Mouse (Mus musculus): ENCODE data around the gene Art1. TPM values are rescaled to one million over a fixed set of nuclear protein-coding genes. Genes with fewer than 3 reads are reported as not detected.

Art1 gene
- polyA plus RNA-seq, 1 experiment: 0.99 TPM

- Histone ChIP-seq H3K9me3 (replicated peaks; ENCODE audit: control insufficient read depth, insufficient read depth, low read length, poor library complexity, severe bottlenecking) (no peaks in the 10 kb centered on the region), H3K27ac (ENCODE audit: insufficient read depth, low read length) (no peak overlapping the region), H3K4me1 (ENCODE audit: control insufficient read depth, insufficient read depth, low read length) (no peaks in the 10 kb centered on the region), H3K27me3 (ENCODE audit: control insufficient read depth, insufficient read depth, low read length, poor library complexity, severe bottlenecking) (no peaks in the 10 kb centered on the region), H3K9ac (ENCODE audit: low read depth, poor library complexity, severe bottlenecking) (no peak overlapping the region), H3K36me3 (ENCODE audit: control insufficient read depth, insufficient read depth, low read length, poor library complexity, severe bottlenecking) (peaks cover 12% of the 10 kb centered on the region), H3K4me3 (ENCODE audit: low read depth, low read length) (no peak overlapping the region)
- TF ChIP-seq EP300 (IDR thresholded peaks at IDR 0.05; ENCODE audit: insufficient read depth, low read depth, low read length): no peak
- TF ChIP-seq POLR2A (IDR thresholded peaks at IDR 0.05; ENCODE audit: insufficient read depth, low read length): no peak
- no peak for TF ChIP-seq CTCF (IDR thresholded peaks at IDR 0.05; ENCODE audit: low read depth, low read length)
These were observed 17.4 kb upstream of the Art1 start for GRCm38 (mm10) chr7:102084041-102084696.

GRCm38 (mm10) chr7:102087336-102087735 is 14.2 kb upstream of the Art1 start:
- no peaks in the 10 kb centered on the region for H3K27me3 ChIP-seq (ENCODE audit: control insufficient read depth, insufficient read depth, low read length, poor library complexity, severe bottlenecking)
- H3K27ac ChIP-seq (ENCODE audit: insufficient read depth, low read length): no peak overlapping the region
- H3K36me3 ChIP-seq (ENCODE audit: control insufficient read depth, insufficient read depth, low read length, poor library complexity, severe bottlenecking): no peaks in the 10 kb centered on the region
- no peaks in the 10 kb centered on the region for H3K9me3 ChIP-seq (replicated peaks; ENCODE audit: control insufficient read depth, insufficient read depth, low read length, poor library complexity, severe bottlenecking)
- no peak for TF ChIP-seq EP300 (IDR thresholded peaks at IDR 0.05; ENCODE audit: insufficient read depth, low read depth, low read length)
- TF ChIP-seq CTCF (IDR thresholded peaks at IDR 0.05; ENCODE audit: low read depth, low read length): no peak
- no peak for TF ChIP-seq POLR2A (IDR thresholded peaks at IDR 0.05; ENCODE audit: insufficient read depth, low read length)
- no peaks in the 10 kb centered on the region for H3K4me1 ChIP-seq (ENCODE audit: control insufficient read depth, insufficient read depth, low read length)
- H3K4me3 ChIP-seq (ENCODE audit: low read depth, low read length): no peak overlapping the region
- H3K9ac ChIP-seq (ENCODE audit: low read depth, poor library complexity, severe bottlenecking): no peak overlapping the region

DNA sequence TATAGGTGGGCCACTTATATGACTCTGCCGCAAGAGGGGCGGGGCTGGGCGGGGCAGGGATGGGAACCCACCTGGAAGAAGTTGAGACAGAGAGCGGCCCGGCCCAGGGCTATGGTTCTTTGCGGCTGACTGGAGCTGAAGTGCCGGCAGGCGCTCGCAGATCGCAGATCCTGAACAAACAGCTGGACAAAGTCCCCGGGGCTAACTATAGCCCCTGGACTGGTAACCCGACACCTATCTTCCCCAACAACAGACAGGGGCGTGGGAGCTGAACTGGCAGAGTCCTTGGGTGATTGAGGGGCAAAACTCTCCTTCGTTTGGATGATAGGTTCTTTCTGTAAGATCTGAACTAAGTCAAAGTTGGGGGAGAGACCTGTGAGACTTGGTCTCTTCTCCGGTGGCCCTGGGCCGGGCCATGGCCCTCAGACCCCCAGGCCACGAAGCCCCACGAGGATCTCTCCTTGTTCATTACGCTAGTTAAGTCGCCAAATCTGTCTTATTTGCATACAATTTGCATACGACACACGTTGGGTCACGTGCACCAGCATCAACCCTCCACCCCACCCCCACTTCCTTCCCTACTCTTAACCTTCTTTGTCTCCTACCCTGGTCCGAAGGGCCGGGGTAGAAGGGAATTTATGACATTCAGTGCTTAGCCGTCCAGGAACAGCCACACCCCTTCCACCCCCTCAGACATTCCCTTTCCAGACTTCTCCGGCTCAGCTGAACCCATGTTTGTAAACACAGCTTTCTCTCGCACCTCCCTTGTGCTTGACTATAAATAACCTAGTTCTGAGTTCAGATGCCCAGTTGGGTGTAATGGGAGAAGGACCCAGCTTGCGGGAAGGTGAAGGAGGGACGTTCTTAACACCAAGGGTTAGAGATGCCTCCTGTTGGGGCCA is 1.5 kb upstream of the Art1 start:
- Histone ChIP-seq H3K4me1 (ENCODE audit: control insufficient read depth, insufficient read depth, low read length) (peaks cover 9% of the 10 kb centered on the region), H3K27ac (ENCODE audit: insufficient read depth, low read length) (peak overlapping the region; percentile 82), H3K27me3 (ENCODE audit: control insufficient read depth, insufficient read depth, low read length, poor library complexity, severe bottlenecking) (no peaks in the 10 kb centered on the region), H3K36me3 (ENCODE audit: control insufficient read depth, insufficient read depth, low read length, poor library complexity, severe bottlenecking) (no peaks in the 10 kb centered on the region), H3K9ac (ENCODE audit: low read depth, poor library complexity, severe bottlenecking) (0 out of 2 replicates have a peak overlapping the region, but pooled peaks have one; percentile 2), H3K4me3 (ENCODE audit: low read depth, low read length) (peak overlapping the region; percentile 24), H3K9me3 (replicated peaks; ENCODE audit: control insufficient read depth, insufficient read depth, low read length, poor library complexity, severe bottlenecking) (no peaks in the 10 kb centered on the region)
- TF ChIP-seq EP300 (IDR thresholded peaks at IDR 0.05; ENCODE audit: insufficient read depth, low read depth, low read length) (peak; percentile 72), CTCF (IDR thresholded peaks at IDR 0.05; ENCODE audit: low read depth, low read length) (no peak), POLR2A (IDR thresholded peaks at IDR 0.05; ENCODE audit: insufficient read depth, low read length) (no peak)

DNA sequence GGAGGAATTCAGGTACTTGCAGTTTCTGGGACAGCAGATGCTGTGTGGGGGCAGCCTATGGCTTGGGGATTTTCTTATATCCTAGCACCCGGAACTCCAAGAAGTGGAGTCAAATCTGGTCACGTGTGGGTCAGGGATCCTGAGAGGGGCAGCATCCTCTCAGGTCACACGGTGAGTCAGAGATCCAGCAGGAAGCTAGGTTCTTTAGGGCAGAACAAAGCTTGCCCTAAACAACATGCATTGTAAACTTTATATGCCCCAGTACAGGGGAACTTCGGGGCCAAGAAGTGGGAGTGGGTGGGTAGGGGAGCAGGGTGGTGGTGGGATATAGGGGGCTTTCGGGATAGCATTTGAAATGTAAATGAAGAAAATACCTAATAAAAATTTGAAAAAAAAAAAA is 675 bp upstream of the Art1 start:
- Histone ChIP-seq H3K9ac (ENCODE audit: low read depth, poor library complexity, severe bottlenecking) (no peak overlapping the region), H3K27me3 (ENCODE audit: control insufficient read depth, insufficient read depth, low read length, poor library complexity, severe bottlenecking) (no peaks in the 10 kb centered on the region), H3K36me3 (ENCODE audit: control insufficient read depth, insufficient read depth, low read length, poor library complexity, severe bottlenecking) (no peaks in the 10 kb centered on the region), H3K4me3 (ENCODE audit: low read depth, low read length) (no peak overlapping the region), H3K9me3 (replicated peaks; ENCODE audit: control insufficient read depth, insufficient read depth, low read length, poor library complexity, severe bottlenecking) (no peaks in the 10 kb centered on the region), H3K4me1 (ENCODE audit: control insufficient read depth, insufficient read depth, low read length) (peaks cover 9% of the 10 kb centered on the region), H3K27ac (ENCODE audit: insufficient read depth, low read length) (peak overlapping the region; percentile 82)
- no peak for TF ChIP-seq CTCF (IDR thresholded peaks at IDR 0.05; ENCODE audit: low read depth, low read length)

DNA sequence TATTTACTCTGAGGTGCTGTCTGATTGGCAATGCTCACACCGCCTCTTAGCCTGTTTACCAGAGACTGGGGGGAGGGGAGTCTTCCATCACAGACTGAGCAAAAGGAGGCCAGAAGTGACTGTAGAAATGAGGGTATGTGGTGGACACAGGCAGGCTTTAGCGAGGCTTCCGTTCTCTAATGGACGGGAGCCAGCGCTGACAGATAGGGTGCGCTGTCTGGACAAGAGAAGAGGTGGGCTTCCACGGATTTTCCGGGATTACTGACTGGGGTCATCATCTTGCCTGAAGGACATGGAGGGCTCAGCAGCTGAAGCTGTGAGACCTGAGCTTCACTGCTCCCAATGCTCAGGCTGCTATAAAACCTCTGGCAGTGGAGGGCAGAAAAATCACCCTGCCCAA is 698 bp downstream of the Art1 start:
- peaks cover 9% of the 10 kb centered on the region for H3K4me1 ChIP-seq (ENCODE audit: control insufficient read depth, insufficient read depth, low read length)
- H3K36me3 ChIP-seq (ENCODE audit: control insufficient read depth, insufficient read depth, low read length, poor library complexity, severe bottlenecking): no peaks in the 10 kb centered on the region
- 0 out of 2 replicates have a peak overlapping the region, but pooled peaks have one; percentile 3 for H3K27ac ChIP-seq (ENCODE audit: insufficient read depth, low read length)
- no peaks in the 10 kb centered on the region for H3K27me3 ChIP-seq (ENCODE audit: control insufficient read depth, insufficient read depth, low read length, poor library complexity, severe bottlenecking)
- no peaks in the 10 kb centered on the region for H3K9me3 ChIP-seq (replicated peaks; ENCODE audit: control insufficient read depth, insufficient read depth, low read length, poor library complexity, severe bottlenecking)
- H3K9ac ChIP-seq (ENCODE audit: low read depth, poor library complexity, severe bottlenecking): peak overlapping the region; percentile 14
- TF ChIP-seq CTCF (IDR thresholded peaks at IDR 0.05; ENCODE audit: low read depth, low read length) (peak; percentile 34), EP300 (IDR thresholded peaks at IDR 0.05; ENCODE audit: insufficient read depth, low read depth, low read length) (no peak)
- peak overlapping the region; percentile 58 for H3K4me3 ChIP-seq (ENCODE audit: low read depth, low read length)

DNA sequence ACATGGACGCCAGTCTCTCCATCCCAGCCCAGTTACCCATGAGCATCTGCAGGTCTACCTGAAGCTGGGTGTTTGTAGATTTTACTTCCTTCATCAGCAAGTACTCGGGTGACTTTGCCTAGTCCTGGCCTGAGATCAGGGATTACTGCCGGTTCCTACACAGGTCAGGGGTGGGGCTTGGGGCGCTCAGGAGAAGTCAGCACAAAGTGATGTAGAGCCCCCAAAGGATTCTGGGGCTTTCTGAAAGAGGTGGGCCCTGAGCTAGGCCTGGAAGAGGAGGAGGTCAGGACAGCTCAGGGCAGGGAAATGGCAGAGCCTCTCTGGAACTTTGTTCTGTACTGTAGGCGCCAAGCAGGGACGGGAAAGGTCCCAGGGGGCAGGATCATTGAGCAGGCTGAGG is 1.2 kb downstream of the Art1 start:
- TF ChIP-seq POLR2A (IDR thresholded peaks at IDR 0.05; ENCODE audit: insufficient read depth, low read length) (peak; percentile 38), CTCF (IDR thresholded peaks at IDR 0.05; ENCODE audit: low read depth, low read length) (no peak)
- H3K4me3 ChIP-seq (ENCODE audit: low read depth, low read length): peak overlapping the region; percentile 58
- peaks cover 9% of the 10 kb centered on the region for H3K4me1 ChIP-seq (ENCODE audit: control insufficient read depth, insufficient read depth, low read length)
- no peaks in the 10 kb centered on the region for H3K36me3 ChIP-seq (ENCODE audit: control insufficient read depth, insufficient read depth, low read length, poor library complexity, severe bottlenecking)
- no peaks in the 10 kb centered on the region for H3K9me3 ChIP-seq (replicated peaks; ENCODE audit: control insufficient read depth, insufficient read depth, low read length, poor library complexity, severe bottlenecking)
- H3K27ac ChIP-seq (ENCODE audit: insufficient read depth, low read length): 0 out of 2 replicates have a peak overlapping the region, but pooled peaks have one; percentile 3
- H3K27me3 ChIP-seq (ENCODE audit: control insufficient read depth, insufficient read depth, low read length, poor library complexity, severe bottlenecking): no peaks in the 10 kb centered on the region
- peak overlapping the region; percentile 14 for H3K9ac ChIP-seq (ENCODE audit: low read depth, poor library complexity, severe bottlenecking)

Data from ES-Bruce4 (cell line).